Mouse (Mus musculus): ENCODE results near the gene Aoah. TPM values are rescaled to one million over a fixed set of nuclear protein-coding genes. Genes with fewer than 3 reads are reported as not detected.

The Aoah gene
- polyA plus RNA-seq, 1 experiment from 2014 or later, result 3.2 TPM

DNA sequence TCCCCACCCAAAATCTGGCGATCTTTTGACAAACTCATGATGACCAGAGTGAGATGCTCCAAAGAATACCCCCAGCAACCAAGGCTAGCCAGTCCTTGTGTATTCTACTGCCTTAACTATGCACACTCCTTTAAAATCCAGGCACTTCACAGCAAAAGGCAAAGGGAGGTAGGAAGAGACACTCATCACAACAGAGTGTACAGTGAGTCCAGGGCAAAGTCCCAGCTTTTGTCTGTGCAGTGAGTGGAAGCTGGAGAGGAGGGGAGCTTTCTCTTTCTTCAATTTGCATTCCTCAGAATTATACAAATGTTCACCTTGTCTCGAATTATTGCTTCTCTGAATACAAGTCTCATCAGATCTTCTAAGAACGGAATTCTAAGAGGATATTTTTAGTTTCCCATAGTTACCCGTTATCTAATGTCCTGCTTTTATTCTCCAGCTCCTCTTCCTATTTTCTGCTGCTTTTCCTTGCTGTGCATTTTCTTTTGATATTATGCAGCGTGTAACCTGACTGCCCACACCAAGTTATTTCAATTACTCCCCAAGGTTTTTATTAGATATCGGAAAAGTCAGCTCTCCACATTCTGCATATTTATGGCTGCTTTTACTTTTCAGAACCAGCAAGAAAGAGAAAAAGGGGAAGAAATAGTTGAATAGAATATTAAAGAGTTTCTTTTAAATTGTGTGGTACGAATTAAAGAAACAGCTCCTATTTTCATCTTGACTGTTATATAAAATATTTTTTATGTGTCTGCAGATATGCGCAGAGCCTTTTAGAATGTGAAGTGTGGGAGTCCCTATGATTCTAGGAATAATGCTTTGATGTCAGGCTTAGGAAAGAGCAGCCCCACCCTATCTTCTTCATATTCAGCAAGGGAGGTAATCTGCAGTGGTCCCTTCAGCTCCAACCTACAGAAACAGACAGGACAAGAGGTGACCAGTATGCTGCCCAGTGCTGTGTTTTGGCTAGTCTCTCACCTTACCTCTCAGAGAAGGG is 187.6 kb downstream of the Aoah start:
- TF ChIP-seq CTCF (IDR thresholded peaks at IDR 0.05; ENCODE audit: low read depth), result no peak
- WGBS, result 89% methylated on average over 8 of the region's 8 CpGs
- H3K36me3 ChIP-seq (ENCODE audit: control insufficient read depth, insufficient read depth), result no peaks in the 10 kb centered on the region
- no peak for ATAC-seq
- H3K27me3 ChIP-seq (replicated peaks; ENCODE audit: control insufficient read depth, insufficient read depth, low read length), result no peaks in the 10 kb centered on the region
- no peak overlapping the region for H3K27ac ChIP-seq (ENCODE audit: low read depth, low read length)
- H3K4me3 ChIP-seq (ENCODE audit: low read depth, low read length), result no peak overlapping the region
- H3K9me3 ChIP-seq (ENCODE audit: control insufficient read depth), result no peaks in the 10 kb centered on the region
- H3K4me2 ChIP-seq (replicated peaks; ENCODE audit: low read depth), result no peak overlapping the region
- no peaks in the 10 kb centered on the region for H3K4me1 ChIP-seq (replicated peaks; ENCODE audit: control insufficient read depth, insufficient read depth, low read length)
- H3K9ac ChIP-seq (ENCODE audit: low read depth, low read length), result no peak overlapping the region

DNA sequence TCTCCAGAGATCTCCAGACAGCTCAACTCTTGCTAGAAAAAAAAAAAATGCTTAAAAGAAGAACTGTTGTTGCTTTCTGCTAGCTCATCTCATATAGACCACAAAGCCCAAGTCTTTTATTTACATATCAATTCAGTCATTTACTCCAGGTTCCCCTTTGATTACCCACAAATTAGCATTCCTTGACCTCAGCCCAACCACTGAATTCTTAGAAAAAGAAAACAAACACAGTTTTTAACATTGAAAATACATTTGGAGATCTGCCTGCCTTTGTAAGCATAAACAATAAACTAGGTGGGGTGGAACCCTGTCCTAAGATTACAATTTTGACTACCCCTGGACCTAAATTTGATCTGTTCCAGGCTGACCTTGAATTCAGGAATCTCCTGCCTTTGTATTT is 191.6 kb downstream of the Aoah start:
- no peak for TF ChIP-seq CTCF (IDR thresholded peaks at IDR 0.05; ENCODE audit: low read depth)
- no peak overlapping the region for H3K27ac ChIP-seq (ENCODE audit: low read depth, low read length)
- no peak overlapping the region for H3K4me3 ChIP-seq (ENCODE audit: low read depth, low read length)
- no peaks in the 10 kb centered on the region for H3K4me1 ChIP-seq (replicated peaks; ENCODE audit: control insufficient read depth, insufficient read depth, low read length)
- H3K36me3 ChIP-seq (ENCODE audit: control insufficient read depth, insufficient read depth), result no peaks in the 10 kb centered on the region
- H3K4me2 ChIP-seq (replicated peaks; ENCODE audit: low read depth), result no peak overlapping the region
- no peaks in the 10 kb centered on the region for H3K27me3 ChIP-seq (replicated peaks; ENCODE audit: control insufficient read depth, insufficient read depth, low read length)
- ATAC-seq, result no peak
- no peak overlapping the region for H3K9ac ChIP-seq (ENCODE audit: low read depth, low read length)
- no peaks in the 10 kb centered on the region for H3K9me3 ChIP-seq (ENCODE audit: control insufficient read depth)

DNA sequence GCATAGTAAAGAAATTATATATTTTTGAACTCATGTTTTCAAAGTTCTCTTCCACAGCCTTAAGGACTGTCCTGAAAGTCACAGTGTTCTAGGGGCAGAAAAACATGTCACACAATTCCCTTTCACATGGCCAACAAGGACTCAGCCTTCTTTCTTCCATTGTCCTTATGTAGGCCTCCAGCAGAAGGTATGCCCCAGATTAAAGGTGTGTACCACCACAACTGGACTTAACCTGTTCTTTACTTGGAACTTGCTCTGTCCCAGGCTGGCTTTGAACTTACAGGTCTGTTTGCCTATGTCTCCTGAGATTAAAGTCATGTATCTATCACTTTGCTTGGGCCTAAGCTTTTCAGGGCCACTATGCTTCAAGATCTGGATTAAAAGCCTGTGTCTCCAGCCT is 192.0 kb downstream of the Aoah start:
- Histone ChIP-seq H3K9me3 (ENCODE audit: control insufficient read depth) (no peaks in the 10 kb centered on the region), H3K4me1 (replicated peaks; ENCODE audit: control insufficient read depth, insufficient read depth, low read length) (no peaks in the 10 kb centered on the region), H3K36me3 (ENCODE audit: control insufficient read depth, insufficient read depth) (no peaks in the 10 kb centered on the region), H3K4me2 (replicated peaks; ENCODE audit: low read depth) (no peak overlapping the region), H3K27me3 (replicated peaks; ENCODE audit: control insufficient read depth, insufficient read depth, low read length) (no peaks in the 10 kb centered on the region), H3K27ac (ENCODE audit: low read depth, low read length) (no peak overlapping the region), H3K9ac (ENCODE audit: low read depth, low read length) (no peak overlapping the region), H3K4me3 (ENCODE audit: low read depth, low read length) (no peak overlapping the region)
- ATAC-seq, result no peak
- no peak for TF ChIP-seq CTCF (IDR thresholded peaks at IDR 0.05; ENCODE audit: low read depth)

DNA sequence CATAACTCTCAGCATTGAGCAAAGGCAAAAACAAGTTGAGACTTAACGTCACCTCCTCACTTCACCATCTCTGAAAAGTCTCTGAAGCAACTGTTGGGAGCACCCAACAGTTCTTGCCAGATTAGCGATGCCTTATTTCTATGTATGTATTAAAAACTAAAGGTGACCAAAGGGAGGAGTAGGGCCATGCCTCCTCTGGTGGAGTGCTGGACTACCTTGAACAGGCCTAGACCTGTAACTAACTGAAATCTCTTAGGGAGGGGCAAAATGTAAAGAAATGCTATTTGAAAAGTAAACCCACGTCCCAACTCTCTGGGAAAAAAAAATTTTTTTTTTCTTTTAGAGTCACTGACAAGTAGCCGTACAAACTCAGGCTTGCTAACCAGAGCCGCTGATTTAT is 211.3 kb downstream of the Aoah start:
- Histone ChIP-seq H3K4me3 (ENCODE audit: low read depth, low read length) (no peak overlapping the region), H3K9me3 (ENCODE audit: control insufficient read depth) (no peaks in the 10 kb centered on the region), H3K36me3 (ENCODE audit: control insufficient read depth, insufficient read depth) (no peaks in the 10 kb centered on the region), H3K27me3 (replicated peaks; ENCODE audit: control insufficient read depth, insufficient read depth, low read length) (no peaks in the 10 kb centered on the region), H3K9ac (ENCODE audit: low read depth, low read length) (no peak overlapping the region), H3K4me1 (replicated peaks; ENCODE audit: control insufficient read depth, insufficient read depth, low read length) (no peaks in the 10 kb centered on the region), H3K27ac (ENCODE audit: low read depth, low read length) (no peak overlapping the region), H3K4me2 (replicated peaks; ENCODE audit: low read depth) (no peak overlapping the region)
- TF ChIP-seq CTCF (IDR thresholded peaks at IDR 0.05; ENCODE audit: low read depth), result no peak
- 81% methylated on average over 5 of the region's 5 CpGs for WGBS
- ATAC-seq, result no peak

DNA sequence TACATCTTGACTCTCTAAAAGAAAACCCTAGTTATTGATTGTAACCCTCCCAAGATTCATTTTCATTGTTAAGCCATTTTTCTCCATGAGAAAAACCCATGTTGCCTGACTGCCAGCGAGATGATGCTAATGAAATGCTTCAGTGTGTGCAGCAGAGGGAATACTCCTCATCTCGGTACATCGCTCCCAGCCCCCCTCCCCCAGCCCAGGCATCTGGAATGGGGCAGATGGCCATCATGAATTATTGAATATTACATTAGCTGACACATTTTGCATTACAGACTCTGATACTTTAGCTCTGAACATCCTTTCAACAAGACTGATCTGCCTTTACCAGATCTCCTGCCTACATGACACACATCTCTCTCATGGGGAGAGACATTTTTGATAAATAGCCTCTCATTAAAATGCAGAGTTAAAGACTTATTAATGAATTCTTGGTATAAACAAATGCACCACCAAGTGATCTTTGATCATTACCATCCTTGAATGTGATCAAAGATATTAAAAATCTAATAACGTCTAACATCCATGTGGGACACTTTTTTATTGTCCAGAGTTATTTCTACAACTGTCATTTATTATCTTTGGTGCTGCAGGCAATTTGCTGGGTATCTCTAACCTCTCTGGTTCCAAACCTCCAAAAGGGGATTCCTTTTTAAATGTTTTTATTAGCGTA is 211.9 kb downstream of the Aoah start:
- H3K27me3 ChIP-seq (replicated peaks; ENCODE audit: control insufficient read depth, insufficient read depth, low read length), result no peaks in the 10 kb centered on the region
- H3K4me1 ChIP-seq (replicated peaks; ENCODE audit: control insufficient read depth, insufficient read depth, low read length), result no peaks in the 10 kb centered on the region
- H3K9me3 ChIP-seq (ENCODE audit: control insufficient read depth), result no peaks in the 10 kb centered on the region
- H3K4me3 ChIP-seq (ENCODE audit: low read depth, low read length), result no peak overlapping the region
- no peak for TF ChIP-seq CTCF (IDR thresholded peaks at IDR 0.05; ENCODE audit: low read depth)
- H3K27ac ChIP-seq (ENCODE audit: low read depth, low read length), result no peak overlapping the region
- WGBS, result 84% methylated on average over 5 of the region's 5 CpGs
- no peak overlapping the region for H3K9ac ChIP-seq (ENCODE audit: low read depth, low read length)
- H3K4me2 ChIP-seq (replicated peaks; ENCODE audit: low read depth), result no peak overlapping the region
- no peak for ATAC-seq
- no peaks in the 10 kb centered on the region for H3K36me3 ChIP-seq (ENCODE audit: control insufficient read depth, insufficient read depth)

DNA sequence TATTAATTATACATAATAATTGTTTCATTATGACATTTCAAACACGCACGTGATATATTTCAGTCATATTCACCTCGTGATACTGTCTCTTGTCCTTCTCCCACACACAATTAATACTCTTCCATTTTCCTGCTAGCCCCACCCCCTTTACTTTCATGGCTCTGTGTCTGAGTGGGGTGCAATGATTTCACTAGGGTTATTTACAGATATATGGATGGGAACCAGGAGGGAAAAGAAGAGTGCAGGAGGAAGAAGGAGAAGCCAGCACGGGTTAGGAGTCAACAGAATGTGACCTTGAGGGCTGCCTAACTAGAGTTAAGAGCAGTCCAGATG is 212.4 kb downstream of the Aoah start:
- Histone ChIP-seq H3K9me3 (ENCODE audit: control insufficient read depth) (no peaks in the 10 kb centered on the region), H3K36me3 (ENCODE audit: control insufficient read depth, insufficient read depth) (no peaks in the 10 kb centered on the region), H3K27ac (ENCODE audit: low read depth, low read length) (no peak overlapping the region), H3K4me1 (replicated peaks; ENCODE audit: control insufficient read depth, insufficient read depth, low read length) (no peaks in the 10 kb centered on the region), H3K4me3 (ENCODE audit: low read depth, low read length) (no peak overlapping the region), H3K27me3 (replicated peaks; ENCODE audit: control insufficient read depth, insufficient read depth, low read length) (no peaks in the 10 kb centered on the region), H3K4me2 (replicated peaks; ENCODE audit: low read depth) (no peak overlapping the region), H3K9ac (ENCODE audit: low read depth, low read length) (no peak overlapping the region)
- ATAC-seq, result no peak
- no peak for TF ChIP-seq CTCF (IDR thresholded peaks at IDR 0.05; ENCODE audit: low read depth)
- 81% methylated on average over 4 of the region's 4 CpGs for WGBS

Data from intestine, postnatal 0 days (tissue).